Mouse (Mus musculus) MEL (cell line): ENCODE measurements around the gene Asns.

ENCODE experiments used
- CTCF ChIP-seq, 3 experiments: IDR thresholded peaks in 2 of 3; conservative IDR thresholded peaks in 1 of 3; 2 replicates each; pipeline ENCODE4 v1.5.1; 2011 to 2012; ENCODE audit warnings: low read length in 3 of 3, low read depth in 2 of 3, mild to moderate bottlenecking in 2 of 3, improper control_type of control experiment in 1 of 3, inconsistent platforms in 1 of 3, mixed read lengths in 1 of 3, moderate library complexity in 1 of 3; ENCODE audit not compliant: control insufficient read depth in 1 of 3, insufficient read depth in 1 of 3, poor library complexity in 1 of 3, severe bottlenecking in 1 of 3
- EP300 ChIP-seq, 2 experiments: IDR thresholded peaks; 2 replicates each; pipeline ENCODE4 v1.6.1; 2011; ENCODE audit warnings: improper control_type of control experiment in 2 of 2, low read length in 2 of 2, low read depth in 1 of 2, mild to moderate bottlenecking in 1 of 2
- MXI1 ChIP-seq: IDR thresholded peaks from 2 replicates; pipeline ENCODE4 v1.6.1; 2011; ENCODE audit warnings: mild to moderate bottlenecking, low read depth, low read length, improper control_type of control experiment
- TBP ChIP-seq: IDR thresholded peaks from 2 replicates; pipeline ENCODE4 v1.8.0; 2011; ENCODE audit warnings: low read depth, low read length, improper control_type of control experiment
- UBTF ChIP-seq: IDR thresholded peaks from 2 replicates; pipeline ENCODE4 v1.6.1; 2012; ENCODE audit warnings: low read depth, mild to moderate bottlenecking, inconsistent platforms, low read length, improper control_type of control experiment, moderate library complexity, borderline replicate concordance; ENCODE audit not compliant: insufficient read depth

- TF ChIP-seq UBTF = no peak
- TF ChIP-seq TBP = no peak
- TF ChIP-seq CTCF (IDR thresholded peaks at IDR 0.05 in 2 of 3, conservative IDR thresholded peaks at IDR 0.05 in 1 of 3; ENCODE audit: control insufficient read depth in 1 of 3, insufficient read depth in 1 of 3, low read depth in 2 of 3, low read length in 3 of 3, poor library complexity in 1 of 3, severe bottlenecking in 1 of 3) = no peak
- no peak for TF ChIP-seq EP300 (IDR thresholded peaks at IDR 0.05; ENCODE audit: low read depth in 1 of 2, low read length in 2 of 2)
- no peak for TF ChIP-seq MXI1
Measured at GRCm38 (mm10) chr6:7648458-7648857, 44.6 kb downstream of the Asns start.
